Mouse (Mus musculus): Measurements from ENCODE around the gene Zfp637. TPM values are rescaled to one million over a fixed set of nuclear protein-coding genes. Genes with fewer than 3 reads are reported as not detected.
A peak's percentile ranks its signal among the peaks of the same experiment; 100 is the strongest.
"Not testable (repeated sequence)": the region's sequence is repeated elsewhere in the genome, so short reads cannot be mapped to it uniquely, and the experiment has no call there.

Zfp637 gene
- polyA plus RNA-seq, 1 experiment from 2014 or later: 60.9 TPM

DNA sequence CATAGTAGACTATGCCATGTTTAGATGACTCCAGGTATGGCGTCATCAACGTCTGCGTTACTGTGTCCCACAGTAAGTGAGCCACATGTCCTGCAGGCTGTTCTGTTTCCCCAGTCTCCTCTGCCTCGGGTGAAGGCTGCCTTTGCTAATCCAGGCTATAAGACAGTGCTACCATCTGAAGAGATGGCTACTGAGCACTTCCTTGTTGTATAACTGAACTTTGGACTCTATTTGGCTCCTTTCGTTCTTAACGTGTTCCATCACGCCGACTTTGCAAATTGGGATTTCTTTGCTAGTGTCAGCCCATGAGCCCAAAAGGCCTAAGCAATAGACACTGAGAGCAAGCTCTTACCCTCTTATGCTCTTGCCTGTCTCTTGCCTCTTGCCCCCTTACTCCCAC lies 27.2 kb downstream of the Zfp637 start:
- H3K4me1 ChIP-seq (replicated peaks): peaks cover 3% of the 10 kb centered on the region; the same call in 1 of the 2 replicates
- no peak for ATAC-seq (replicated peaks; ENCODE audit: insufficient number of reproducible peaks, insufficient read depth, low FRiP score, low read depth)
- H3K27me3 ChIP-seq: no peaks in the 10 kb centered on the region
- H3K27ac ChIP-seq: no peak overlapping the region
- no peaks in the 10 kb centered on the region for H3K9me3 ChIP-seq (replicated peaks)
- H3K4me2 ChIP-seq: no peak overlapping the region
- H3K9ac ChIP-seq: no peak overlapping the region
- WGBS: 88% methylated on average over 8 of the region's 8 CpGs
- H3K36me3 ChIP-seq: no peaks in the 10 kb centered on the region
- no peak overlapping the region for H3K4me3 ChIP-seq

DNA sequence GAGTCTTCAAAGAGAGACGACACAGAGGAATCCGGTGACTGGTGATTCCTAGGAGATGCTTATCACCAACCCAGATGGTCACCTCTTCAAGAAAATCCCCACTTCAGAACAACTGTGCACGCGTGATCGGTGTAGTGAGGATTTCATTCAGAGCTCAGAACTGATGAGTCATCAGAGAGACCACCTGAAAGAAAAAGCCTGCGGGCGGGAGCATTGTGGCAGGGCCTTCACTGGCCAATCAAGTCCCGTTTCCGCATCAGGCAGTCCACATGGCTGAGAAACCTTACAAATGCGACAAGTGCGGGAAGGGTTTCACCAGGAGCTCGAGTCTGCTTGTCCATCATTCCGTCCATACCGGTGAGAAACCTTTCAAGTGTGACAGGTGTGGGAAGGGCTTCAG lies 30.1 kb downstream of the Zfp637 start:
- Histone ChIP-seq H3K4me3 (no peak overlapping the region), H3K36me3 (no peaks in the 10 kb centered on the region), H3K9me3 (replicated peaks) (no peaks in the 10 kb centered on the region), H3K27ac (no peak overlapping the region), H3K4me1 (replicated peaks) (no peaks in the 10 kb centered on the region), H3K4me2 (no peak overlapping the region), H3K27me3 (no peaks in the 10 kb centered on the region), H3K9ac (no peak overlapping the region)
- no peak for ATAC-seq (replicated peaks; ENCODE audit: insufficient number of reproducible peaks, insufficient read depth, low FRiP score, low read depth)
- 66% methylated on average over 14 of the region's 14 CpGs for WGBS

DNA sequence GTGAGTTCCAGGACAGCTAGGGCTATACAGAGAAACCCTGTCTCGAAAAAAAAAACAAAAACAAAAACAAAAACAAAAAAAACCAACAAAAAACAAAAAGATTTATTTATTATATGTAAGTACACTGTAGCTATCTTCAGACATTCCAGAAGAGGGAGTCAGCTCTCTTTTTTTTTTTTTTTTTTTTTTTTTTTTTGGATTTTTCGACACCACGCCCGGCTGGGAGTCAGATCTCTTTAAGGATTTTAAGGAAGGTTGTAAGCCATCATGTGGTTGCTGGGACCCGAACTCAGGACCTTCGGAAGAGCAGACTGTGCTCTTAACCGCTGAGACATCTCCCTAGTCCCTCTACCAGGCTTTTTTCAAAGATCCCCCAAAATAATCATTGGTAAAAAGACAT lies 32.5 kb downstream of the Zfp637 start:
- H3K9me3 ChIP-seq (replicated peaks); H3K27ac ChIP-seq; H3K4me3 ChIP-seq; H3K4me2 ChIP-seq; H3K36me3 ChIP-seq; ATAC-seq (replicated peaks; ENCODE audit: insufficient number of reproducible peaks, insufficient read depth, low FRiP score, low read depth); H3K4me1 ChIP-seq (replicated peaks); H3K27me3 ChIP-seq; H3K9ac ChIP-seq: not testable (repeated sequence)
- WGBS: 79% methylated on average over 7 of the region's 7 CpGs

DNA sequence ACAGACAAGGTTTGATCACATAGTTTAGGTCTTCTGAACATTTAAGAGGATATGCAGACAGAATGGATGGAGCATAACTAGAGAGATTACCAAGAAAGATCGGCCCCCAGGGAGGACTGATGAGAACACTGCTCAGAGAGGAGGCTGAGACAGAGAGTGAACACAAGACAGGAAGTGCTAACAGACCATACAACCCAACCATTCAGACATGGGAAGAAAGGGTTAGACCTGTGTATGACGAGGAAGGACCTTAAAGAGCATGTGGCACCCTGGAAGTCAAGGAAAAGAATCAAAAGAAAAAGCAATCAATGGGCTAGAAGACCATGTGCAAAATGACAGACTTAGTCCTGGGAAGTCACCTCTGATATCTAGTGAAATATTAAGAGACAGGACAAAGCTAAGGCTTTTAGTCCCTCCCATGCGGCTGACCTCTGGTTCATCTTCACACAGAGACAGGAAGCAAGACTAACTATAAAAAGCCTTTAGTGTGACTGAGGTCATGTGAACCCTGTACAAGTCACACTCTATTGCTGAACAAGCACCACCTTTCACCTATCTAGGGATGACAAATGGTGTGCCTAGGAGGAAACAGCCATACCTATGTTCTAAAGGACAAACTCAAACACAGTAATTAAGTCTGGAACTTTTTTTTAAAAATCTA lies 33.8 kb downstream of the Zfp637 start:
- no peak overlapping the region for H3K27ac ChIP-seq
- H3K4me1 ChIP-seq (replicated peaks): 0 out of 2 replicates have a peak, but pooled peaks cover 3% of the 10 kb centered on the region
- H3K9me3 ChIP-seq (replicated peaks): no peaks in the 10 kb centered on the region
- WGBS: 76% methylated on average over 3 of the region's 3 CpGs
- no peaks in the 10 kb centered on the region for H3K36me3 ChIP-seq
- no peak for ATAC-seq (replicated peaks; ENCODE audit: insufficient number of reproducible peaks, insufficient read depth, low FRiP score, low read depth)
- no peaks in the 10 kb centered on the region; the same call in 1 of the 2 replicates for H3K27me3 ChIP-seq
- H3K4me2 ChIP-seq: no peak overlapping the region
- no peak overlapping the region for H3K4me3 ChIP-seq
- no peak overlapping the region for H3K9ac ChIP-seq

DNA sequence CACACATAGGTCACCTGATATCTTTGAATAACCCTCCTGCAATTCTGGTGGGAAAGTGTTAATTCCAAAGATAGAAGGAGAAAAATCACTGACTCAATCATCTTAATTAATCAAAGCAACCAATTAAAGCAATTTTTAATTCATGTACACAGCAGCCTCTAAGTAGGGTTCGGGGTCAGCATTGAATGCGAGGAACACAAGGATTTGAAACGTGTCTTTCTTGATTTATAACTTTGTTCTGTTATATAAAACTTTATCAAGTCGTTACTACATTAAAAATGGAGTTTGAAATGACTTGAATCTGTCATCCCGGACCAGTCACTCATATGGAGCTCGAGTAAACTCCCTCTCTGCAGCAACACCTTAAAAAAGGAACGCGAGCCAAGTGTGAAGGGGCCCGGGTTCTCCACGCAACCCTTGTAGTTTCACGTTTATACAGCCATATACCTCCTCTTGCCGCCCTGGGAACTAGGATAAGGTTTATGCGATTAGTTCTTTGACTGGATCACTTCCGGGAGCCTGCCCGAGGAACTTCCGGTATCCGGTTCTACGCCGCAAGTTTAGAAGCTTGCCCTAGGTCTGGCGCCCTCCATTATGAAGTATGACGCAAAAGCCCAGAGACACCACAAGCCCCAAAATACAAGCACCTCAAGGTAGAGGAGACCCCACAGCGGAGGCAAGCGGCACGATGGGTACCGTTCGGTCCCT lies 37.9 kb downstream of the Zfp637 start:
- no peaks in the 10 kb centered on the region; the same call in 1 of the 2 replicates for H3K27me3 ChIP-seq
- ATAC-seq (replicated peaks; ENCODE audit: insufficient number of reproducible peaks, insufficient read depth, low FRiP score, low read depth): peak; percentile 82
- no peaks in the 10 kb centered on the region for H3K9me3 ChIP-seq (replicated peaks)
- H3K27ac ChIP-seq: peak overlapping the region; percentile 100
- H3K4me2 ChIP-seq: peak overlapping the region; percentile 81
- H3K9ac ChIP-seq: peak overlapping the region; percentile 66
- WGBS: 10% methylated on average over 26 of the region's 26 CpGs
- H3K4me1 ChIP-seq (replicated peaks): peaks cover 12% of the 10 kb centered on the region
- peak overlapping the region; percentile 63 for H3K4me3 ChIP-seq
- no peaks in the 10 kb centered on the region for H3K36me3 ChIP-seq

DNA sequence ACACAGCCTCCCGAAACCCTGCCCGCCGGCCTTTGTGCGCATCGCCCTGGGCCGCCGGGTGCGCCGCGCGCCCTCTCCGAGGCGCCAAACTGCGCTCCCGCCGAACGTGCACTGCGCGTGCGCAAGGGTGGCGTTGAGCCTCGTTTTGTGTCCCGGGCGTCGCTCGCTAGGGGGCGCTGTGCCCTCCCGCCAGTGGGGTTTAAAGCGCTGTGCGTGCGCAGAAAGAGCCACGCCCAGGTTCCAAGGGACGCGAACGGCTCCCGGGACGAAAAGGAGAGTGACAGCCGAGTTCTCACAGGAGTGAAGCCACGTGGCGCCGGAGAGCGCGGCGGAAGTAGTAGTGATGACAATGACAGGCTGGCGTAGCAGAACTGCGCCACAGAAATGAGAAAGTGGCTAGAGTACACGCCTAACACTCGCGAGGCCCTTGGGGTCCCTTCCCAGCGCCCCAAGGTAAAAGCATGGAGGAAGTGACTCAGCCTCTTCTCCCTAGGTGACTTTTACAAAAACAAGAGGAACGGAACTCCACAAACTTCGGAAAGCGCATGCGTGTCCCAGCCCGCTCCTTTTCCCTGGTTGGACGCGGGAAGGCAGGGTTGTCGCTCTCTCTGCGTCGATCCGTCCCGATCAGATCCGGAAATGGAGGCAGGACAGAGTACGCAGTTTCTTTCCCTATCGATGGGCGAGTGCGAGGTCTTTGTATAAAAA lies 38.6 kb downstream of the Zfp637 start:
- H3K9me3 ChIP-seq (replicated peaks): no peaks in the 10 kb centered on the region
- WGBS: under 1% methylated on average over 67 of the region's 67 CpGs
- peak; percentile 93 for ATAC-seq (replicated peaks; ENCODE audit: insufficient number of reproducible peaks, insufficient read depth, low FRiP score, low read depth)
- H3K4me1 ChIP-seq (replicated peaks): peaks cover 12% of the 10 kb centered on the region
- peak overlapping the region; percentile 68 for H3K9ac ChIP-seq
- H3K4me2 ChIP-seq: peak overlapping the region; percentile 81
- H3K4me3 ChIP-seq: peak overlapping the region; percentile 63
- no peaks in the 10 kb centered on the region for H3K36me3 ChIP-seq
- peak overlapping the region; percentile 100 for H3K27ac ChIP-seq
- no peaks in the 10 kb centered on the region; the same call in 1 of the 2 replicates for H3K27me3 ChIP-seq

DNA sequence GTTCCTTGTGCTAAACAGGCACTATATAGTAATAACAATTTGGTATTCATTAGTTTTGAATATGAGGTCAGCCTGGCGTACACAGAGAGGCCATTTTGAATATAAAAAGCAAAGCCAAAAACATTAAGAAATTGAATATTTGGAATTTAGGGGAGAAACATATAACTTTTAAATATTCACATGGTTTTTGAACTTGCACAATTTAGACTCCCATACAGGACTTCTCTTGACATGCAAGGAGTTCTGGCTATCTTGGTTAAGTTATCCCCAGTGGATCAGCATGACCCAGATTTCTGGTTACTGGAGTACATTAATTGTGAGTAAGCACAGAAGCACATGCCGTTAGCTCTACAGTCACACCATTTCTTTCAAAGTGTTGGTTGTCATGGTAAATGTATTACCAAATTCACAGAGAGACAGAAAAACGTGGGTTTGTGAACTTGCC lies 39.4 kb downstream of the Zfp637 start:
- H3K4me3 ChIP-seq: peak overlapping the region; percentile 63
- 47% methylated on average over 3 of the region's 3 CpGs for WGBS

DNA sequence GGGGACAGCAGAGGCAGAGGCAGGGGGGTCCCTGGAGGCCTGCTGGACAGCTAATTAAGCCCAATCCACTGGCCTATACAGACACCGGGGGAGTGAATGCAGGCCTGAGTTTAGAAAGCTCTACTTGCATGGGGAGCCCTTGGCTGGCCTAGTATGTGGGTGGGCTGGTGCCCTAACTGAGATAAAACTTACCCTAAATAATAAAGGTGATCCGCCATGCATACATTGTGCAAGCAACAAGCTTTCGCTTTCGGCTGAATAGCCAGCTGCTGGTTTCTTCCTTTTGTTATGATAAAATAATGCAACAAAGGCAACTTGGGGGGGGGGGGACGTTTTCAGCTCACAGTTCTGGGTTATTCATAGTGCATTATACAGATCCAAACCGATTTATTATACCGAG lies 40.2 kb downstream of the Zfp637 start:
- H3K27me3 ChIP-seq: no peaks in the 10 kb centered on the region; the same call in 1 of the 2 replicates
- H3K4me2 ChIP-seq: no peak overlapping the region; the same call in 1 of the 2 replicates
- no peaks in the 10 kb centered on the region for H3K9me3 ChIP-seq (replicated peaks)
- whole genome bisulfite sequencing: 89% methylated on average over 7 of the region's 7 CpGs
- H3K4me1 ChIP-seq (replicated peaks): peaks cover 12% of the 10 kb centered on the region
- H3K4me3 ChIP-seq: no peak overlapping the region
- H3K27ac ChIP-seq: no peak overlapping the region
- no peaks in the 10 kb centered on the region for H3K36me3 ChIP-seq
- H3K9ac ChIP-seq: no peak overlapping the region; the same call in 1 of the 2 replicates
- no peak for ATAC-seq (replicated peaks; ENCODE audit: insufficient number of reproducible peaks, insufficient read depth, low FRiP score, low read depth)

More for the DNA sequence above, 39.4 kb downstream of the Zfp637 start:
- Histone ChIP-seq H3K4me2 (peak overlapping the region; percentile 81), H3K27ac (peak overlapping the region; percentile 100), H3K36me3 (no peaks in the 10 kb centered on the region), H3K27me3 (no peaks in the 10 kb centered on the region; the same call in 1 of the 2 replicates), H3K9ac (peak overlapping the region; percentile 68; the same call in 1 of the 2 replicates), H3K4me1 (replicated peaks) (peaks cover 12% of the 10 kb centered on the region), H3K9me3 (replicated peaks) (no peaks in the 10 kb centered on the region)
- ATAC-seq (replicated peaks; ENCODE audit: insufficient number of reproducible peaks, insufficient read depth, low FRiP score, low read depth): no peak

DNA sequence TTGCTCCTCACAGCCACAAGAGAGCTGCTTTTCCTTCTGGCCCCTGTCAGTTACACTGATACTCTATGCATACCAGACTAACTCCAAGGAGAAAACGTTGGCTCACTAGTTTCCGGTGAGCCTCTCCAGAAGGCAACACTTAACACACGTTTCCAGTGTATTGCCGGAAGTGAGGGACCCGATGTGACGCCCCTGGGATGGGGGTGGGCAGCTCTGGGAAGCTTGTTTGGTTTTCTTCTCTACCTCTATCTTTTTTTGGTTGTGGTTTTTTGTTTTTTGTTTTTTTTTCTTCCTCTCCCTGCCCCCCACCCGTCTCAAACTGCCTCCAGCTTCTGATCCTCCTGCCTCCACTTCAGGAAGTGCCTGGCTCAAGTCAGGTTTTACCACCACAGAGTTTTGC lies 41.0 kb downstream of the Zfp637 start:
- Histone ChIP-seq H3K27me3 (no peaks in the 10 kb centered on the region; the same call in 1 of the 2 replicates), H3K36me3 (no peaks in the 10 kb centered on the region), H3K9me3 (replicated peaks) (no peaks in the 10 kb centered on the region), H3K27ac (no peak overlapping the region), H3K4me2 (no peak overlapping the region), H3K4me3 (no peak overlapping the region), H3K9ac (no peak overlapping the region), H3K4me1 (replicated peaks) (peaks cover 12% of the 10 kb centered on the region)
- WGBS: 59% methylated on average over 7 of the region's 7 CpGs
- ATAC-seq (replicated peaks; ENCODE audit: insufficient number of reproducible peaks, insufficient read depth, low FRiP score, low read depth): no peak

DNA sequence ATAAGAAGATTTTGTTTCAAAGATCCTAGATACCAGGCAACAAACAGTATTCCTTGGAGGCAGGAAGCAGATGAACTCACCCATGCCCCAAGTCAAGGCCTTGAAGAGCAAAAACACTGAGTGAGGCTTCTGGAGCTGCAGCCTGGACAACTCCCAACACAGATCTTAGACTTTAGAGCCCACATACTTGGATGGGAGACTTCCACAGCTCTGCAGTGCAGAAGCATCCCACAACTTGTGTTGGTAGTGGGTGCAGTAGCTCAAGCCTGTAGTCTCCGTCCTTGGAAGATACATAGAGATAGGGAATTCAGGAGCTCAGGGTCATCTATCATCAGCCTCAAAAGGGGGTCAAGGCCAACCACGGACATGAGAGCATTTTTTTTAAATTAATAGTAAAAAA lies 45.0 kb downstream of the Zfp637 start:
- Histone ChIP-seq H3K9ac (no peak overlapping the region), H3K27ac (no peak overlapping the region), H3K4me2 (no peak overlapping the region), H3K9me3 (replicated peaks) (no peaks in the 10 kb centered on the region), H3K36me3 (no peaks in the 10 kb centered on the region), H3K27me3 (no peaks in the 10 kb centered on the region), H3K4me3 (no peak overlapping the region), H3K4me1 (replicated peaks) (peaks cover 4% of the 10 kb centered on the region; the same call in 1 of the 2 replicates)
- ATAC-seq (replicated peaks; ENCODE audit: insufficient number of reproducible peaks, insufficient read depth, low FRiP score, low read depth): no peak
- 84% methylated on average over 2 of the region's 2 CpGs for WGBS

DNA sequence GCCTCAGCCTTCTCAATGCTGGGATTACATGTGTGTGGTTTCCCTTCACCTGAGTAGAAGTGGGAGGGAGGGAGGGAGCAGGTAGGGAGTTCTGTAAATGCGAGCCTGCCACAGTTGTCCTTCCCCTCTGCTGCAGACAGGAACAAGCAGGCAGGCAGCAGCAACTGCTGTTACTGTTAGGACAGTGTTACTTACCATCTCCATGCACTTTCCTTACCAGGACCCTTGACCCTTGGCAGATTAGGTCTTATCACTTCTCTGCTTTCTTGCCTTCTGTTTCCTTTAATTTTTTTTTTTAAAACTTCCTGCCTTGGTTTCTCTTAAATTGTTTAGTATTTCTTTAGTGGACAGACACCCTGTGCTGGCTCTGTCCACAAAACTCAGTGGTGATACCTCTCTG lies 47.1 kb downstream of the Zfp637 start:
- H3K4me3 ChIP-seq: no peak overlapping the region
- no peak overlapping the region for H3K4me2 ChIP-seq
- no peaks in the 10 kb centered on the region for H3K9me3 ChIP-seq (replicated peaks)
- WGBS: 48% methylated on average over 1 of the region's 1 CpGs
- no peak overlapping the region for H3K9ac ChIP-seq
- no peak for ATAC-seq (replicated peaks; ENCODE audit: insufficient number of reproducible peaks, insufficient read depth, low FRiP score, low read depth)
- no peak overlapping the region for H3K27ac ChIP-seq
- no peaks in the 10 kb centered on the region for H3K27me3 ChIP-seq
- no peaks in the 10 kb centered on the region for H3K4me1 ChIP-seq (replicated peaks)
- H3K36me3 ChIP-seq: no peaks in the 10 kb centered on the region

All from heart, embryonic 15.5 days (tissue).